Mouse (Mus musculus) cerebellum, adult 11 months (tissue): ENCODE data around the gene Anapc2.

Experiments used
- DNase-seq: peaks from one replicate; pipeline ENCODE4 v3.0.0; 2022

The Anapc2 gene

DNA sequence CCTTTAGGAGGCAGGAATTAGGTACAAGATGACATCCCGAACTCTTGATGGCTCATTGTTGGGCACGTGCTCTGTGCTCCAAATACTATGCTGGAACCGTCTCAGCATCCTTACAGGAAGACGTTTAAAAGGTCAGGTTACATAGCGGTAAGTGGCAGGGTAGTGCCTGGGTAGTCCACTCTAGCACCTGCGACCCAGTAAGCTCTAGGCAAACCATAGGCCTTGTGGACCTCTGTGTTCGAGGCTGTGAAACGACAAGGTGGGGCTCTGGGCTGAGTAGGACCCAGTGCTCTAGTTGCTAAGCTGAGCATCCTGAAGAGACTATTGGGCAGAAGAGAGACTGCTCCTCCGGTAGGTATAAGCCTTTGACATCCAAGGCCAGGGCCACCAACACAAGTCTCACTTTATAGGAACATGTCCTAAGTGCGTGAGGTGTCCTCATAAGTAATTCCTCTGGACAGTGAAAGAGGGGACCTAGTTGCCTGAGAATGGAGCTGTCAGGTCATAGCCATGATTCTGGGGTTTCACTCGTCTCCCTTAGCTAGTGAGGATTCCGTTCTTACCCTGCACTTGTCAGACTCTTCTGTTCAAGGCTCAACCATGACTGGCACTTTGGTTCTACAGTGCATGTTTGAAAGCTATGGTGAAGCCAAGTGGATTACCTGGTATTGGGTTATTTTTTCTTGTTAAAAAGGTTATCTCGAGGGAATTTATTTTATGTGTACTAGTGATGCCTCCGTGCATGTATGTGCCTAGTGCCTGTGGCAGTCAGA is 33.5 kb downstream of the Anapc2 start:
- peak; percentile 13 for DNase-seq

DNA sequence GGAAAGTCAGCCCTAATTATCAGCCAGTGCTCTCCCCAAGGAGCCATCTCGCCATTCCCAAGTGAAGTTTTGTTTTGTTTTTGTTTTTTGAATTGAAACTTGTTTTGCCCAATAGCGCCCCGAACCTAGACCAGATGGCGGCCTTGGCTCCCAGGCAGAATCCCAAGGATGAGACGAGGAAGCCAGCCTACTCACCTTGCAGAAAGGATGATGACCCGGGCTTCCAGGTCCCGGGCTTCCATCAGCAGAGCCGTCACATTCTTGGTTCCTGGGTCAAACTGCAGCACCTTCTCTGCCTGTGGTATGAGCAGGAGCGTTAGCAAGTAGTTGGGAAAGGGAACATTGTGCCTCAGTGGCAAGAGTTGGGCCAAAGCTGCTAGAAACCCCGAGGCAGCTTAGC is 37.9 kb downstream of the Anapc2 start:
- DNase-seq, result no peak

DNA sequence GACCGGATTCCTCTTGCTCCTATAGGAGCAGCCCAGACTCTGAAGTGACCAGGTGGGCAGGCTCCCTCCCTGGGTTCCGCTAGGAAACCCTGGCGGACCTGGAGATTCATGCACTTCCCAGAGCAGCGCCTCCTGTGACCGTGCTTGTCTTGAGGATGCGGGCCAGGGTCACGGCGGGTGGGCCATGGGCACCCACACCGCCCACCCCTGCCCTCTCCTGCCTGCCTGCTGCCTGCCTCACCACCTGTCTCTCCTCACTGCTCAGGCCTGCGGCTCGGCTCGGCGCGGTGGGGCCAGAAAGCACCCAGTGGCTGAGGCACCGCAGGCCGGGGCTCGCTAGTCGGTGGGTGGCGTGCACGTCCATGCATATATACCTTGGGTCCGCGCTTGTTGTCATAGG is 38.7 kb downstream of the Anapc2 start:
- no peak for DNase-seq

DNA sequence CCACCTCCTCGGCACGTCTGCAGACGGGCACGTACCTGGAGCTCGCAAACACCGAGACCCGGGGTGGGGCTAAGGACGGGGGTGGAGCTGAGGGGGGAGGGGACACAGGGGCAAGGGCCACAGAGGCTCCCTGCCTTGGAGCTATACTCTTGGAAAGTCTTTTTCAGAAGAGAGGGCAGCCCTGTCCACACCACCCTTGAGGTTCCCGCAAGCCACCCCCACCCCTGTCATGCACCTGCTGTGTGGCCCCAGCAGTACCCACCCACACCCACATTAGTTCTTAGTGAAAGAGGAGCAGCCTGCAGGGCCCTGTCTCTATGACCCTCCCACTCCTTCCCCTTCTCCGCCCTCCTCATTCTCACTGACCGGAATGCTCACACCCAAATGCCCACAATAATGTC is 39.2 kb downstream of the Anapc2 start:
- no peak for DNase-seq

DNA sequence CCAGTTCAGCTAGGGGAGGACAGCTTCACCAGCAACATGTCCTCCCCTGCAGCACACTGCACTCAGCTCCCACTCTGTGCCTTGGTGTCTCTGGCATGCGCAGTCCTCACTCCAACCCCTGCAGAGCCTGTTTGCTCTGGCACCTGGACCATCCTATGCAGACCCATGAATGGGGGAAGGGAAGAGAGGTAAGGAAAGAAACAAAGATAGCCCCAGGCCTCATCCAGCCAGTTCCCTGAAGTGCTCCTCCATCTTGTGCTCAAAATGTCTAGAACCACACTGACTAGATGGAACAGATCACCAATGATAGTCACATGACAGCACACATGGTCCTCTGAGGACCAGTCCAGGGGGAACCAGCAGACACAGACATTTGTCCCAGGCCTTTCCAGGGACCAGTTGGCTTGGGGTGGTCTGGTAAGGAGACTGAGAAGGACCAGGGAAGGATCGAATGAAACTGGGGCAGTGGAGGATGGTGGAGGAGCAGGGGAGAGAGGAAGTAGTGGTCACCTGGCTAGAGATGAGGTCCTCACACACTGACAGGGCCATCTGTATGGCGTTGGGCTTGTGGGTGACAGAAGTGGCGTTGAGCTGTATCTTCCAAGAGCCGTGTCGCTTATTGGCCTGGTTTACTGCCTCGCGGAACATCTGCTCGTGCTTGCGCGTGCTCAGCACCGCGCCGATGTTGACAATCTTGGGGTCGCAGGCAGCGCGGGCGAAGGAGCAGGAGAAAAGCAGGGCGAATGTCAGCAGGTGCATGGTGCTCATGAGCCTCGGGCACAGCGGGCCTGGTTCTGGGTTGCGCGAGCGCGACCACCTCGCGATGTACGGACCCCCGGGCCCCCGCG is 46.1 kb downstream of the Anapc2 start:
- DNase-seq, result peak; percentile 57

GRCm38 (mm10) chr2:25318971-25319773 is 46.9 kb downstream of the Anapc2 start, which contains the start of gene Grin1:
Gene Grin1 (minus strand): TSS chr2:25319187.
- peak; percentile 87 for DNase-seq

DNA sequence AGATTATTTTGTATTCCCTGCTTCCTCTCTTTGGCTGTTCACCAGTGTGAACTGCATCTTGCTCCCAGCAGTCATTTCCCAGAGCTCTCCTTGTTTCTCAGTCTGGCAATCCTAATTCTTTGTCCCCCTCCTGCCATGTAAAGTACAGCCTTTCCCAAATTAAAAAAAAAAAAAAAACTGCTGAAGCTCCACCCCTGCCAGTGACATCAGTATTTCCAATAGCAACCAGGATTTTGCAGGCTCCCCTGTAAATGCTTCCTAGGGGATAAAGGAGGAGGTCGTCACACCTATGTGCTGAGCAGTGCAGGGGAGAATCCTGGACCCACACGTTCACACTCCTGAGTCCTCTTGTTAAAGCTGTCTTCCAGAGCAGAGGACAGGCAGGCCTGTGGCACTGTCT is 47.8 kb downstream of the Anapc2 start:
- DNase-seq, result no peak

DNA sequence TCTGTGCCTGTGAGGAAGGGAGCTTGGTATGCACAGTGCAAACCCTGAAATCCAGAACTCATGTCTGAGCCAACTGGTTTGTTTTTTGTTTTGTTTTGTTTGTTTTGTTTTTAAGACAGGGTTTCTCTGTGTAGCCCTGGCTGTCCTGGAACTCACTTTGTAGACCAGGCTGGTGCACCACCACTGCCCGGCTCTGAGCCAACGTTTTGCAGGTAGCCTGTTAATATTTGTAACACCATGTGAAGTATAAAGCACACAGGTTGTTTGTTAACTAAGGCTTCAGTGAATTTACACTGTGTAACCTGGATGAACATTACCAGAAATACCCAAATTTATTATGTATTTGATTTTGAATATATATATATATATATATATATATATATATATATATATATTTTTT is 53.8 kb downstream of the Anapc2 start:
- DNase-seq, result no peak

GRCm38 (mm10) chr2:25328440-25328839 is 56.2 kb downstream of the Anapc2 start:
- no peak for DNase-seq

DNA sequence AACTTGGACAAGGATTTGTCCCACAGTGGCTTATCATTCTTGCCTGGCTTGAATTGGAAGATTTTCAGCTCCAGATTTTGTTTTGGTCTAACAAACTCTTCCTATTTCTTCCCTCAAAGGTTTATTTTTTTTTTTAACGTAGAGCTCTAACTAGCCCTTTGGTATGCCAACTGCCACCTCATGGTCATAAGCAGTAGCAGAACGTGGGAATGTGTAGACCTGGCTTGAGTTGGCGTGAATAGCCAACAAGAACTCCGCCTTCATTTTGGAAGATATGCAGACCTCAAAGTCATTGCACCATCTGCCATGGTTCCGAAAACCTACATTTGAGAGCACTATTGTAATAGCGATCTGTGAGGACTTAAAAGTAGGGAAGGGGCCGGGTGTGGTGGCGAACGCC is 59.2 kb downstream of the Anapc2 start:
- DNase-seq, result no peak

DNA sequence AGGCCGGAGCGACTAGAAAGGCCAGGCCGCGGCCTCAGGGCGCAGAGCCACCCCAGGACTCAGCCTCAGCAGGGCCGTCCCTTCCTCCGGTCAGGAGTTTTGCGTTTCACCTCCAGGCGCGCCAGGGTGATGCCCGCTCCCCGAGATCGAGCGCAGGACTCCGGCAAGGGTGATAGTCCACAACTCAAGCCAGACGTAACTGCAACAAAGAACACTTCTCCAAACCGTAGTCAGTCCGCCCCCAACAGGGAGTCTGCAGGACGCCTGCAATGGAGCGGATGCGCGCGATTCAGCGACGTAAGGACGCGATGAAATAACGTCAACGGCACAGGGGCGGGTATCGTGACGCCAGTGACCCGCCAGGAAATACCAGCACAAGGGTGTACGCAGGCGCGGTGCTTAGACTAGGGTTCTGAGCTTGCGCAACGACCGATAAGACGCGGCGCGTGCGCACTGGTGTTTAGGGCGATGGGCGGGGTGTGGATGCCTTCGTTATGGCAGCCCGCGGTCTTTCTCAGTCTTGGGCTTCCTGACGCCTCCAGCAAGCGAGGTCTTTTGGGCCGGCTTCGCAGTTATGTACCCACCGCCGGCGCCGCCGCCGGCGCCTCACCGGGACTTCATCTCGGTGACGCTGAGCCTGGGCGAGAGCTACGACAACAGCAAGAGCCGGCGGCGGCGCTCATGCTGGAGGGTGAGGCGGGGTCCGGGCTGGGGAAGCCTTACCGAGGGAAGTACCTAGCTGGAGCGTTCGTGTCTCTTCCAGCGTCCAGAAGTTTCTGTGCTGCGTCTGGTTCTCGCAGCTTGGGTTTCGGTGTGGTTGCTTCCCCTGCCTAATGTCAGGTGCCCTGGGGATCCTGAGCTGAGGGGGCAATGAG is 60.2 kb downstream of the Anapc2 start, which contains the start of gene Man1b1:
Man1b1 (plus strand) TSS at position 53 of the 875 bp plus-strand sequence.
- peak; percentile 99 for DNase-seq

DNA sequence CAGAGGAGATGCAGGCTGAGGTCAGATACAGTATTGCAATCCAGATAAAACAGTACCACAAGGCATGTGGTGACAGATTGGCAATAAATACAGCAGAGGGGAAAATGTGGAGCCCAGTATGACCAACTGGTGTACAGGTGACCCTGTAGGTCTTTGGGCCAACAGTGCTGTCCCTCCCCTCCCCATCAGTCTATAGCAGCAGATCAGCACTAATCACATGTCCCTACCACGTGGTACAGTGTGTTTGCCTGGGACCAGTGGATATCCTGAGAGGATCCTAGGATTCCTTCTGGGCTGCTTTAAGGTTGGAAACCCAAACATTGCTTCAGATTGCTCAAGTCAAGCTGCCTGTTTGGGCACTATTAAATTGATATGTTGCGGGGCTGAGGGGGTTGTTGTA is 61.3 kb downstream of the Anapc2 start:
- no peak for DNase-seq
